Mouse (Mus musculus) cerebellum, adult 9-11 months (tissue): ENCODE measurements at regions not wholly inside any gene's neighbourhood (a gene's known extent, or its start where the extent isn't known, plus 50 kb on each side); places are given as distances from the start of the nearest gene placed in this dataset.
A peak's percentile ranks its signal among the peaks of the same experiment; 100 is the strongest.

Experiments used
- DNase-seq: peaks from one replicate; pipeline ENCODE4 v3.0.0; 2022

GRCm38 (mm10) chr8:35939199-35939598, 173.6 kb downstream of the Gm19410 start:
- no peak for DNase-seq

GRCm38 (mm10) chr8:35942515-35942914, 176.9 kb downstream of the Gm19410 start:
- DNase-seq = no peak

GRCm38 (mm10) chr8:35943686-35944085, 178.1 kb downstream of the Gm19410 start:
- no peak for DNase-seq

GRCm38 (mm10) chr8:35944461-35944860, 178.9 kb downstream of the Gm19410 start:
- DNase-seq = no peak

- no peak for DNase-seq
Measured at GRCm38 (mm10) chr8:35946539-35946940, 180.9 kb downstream of the Gm19410 start.

- DNase-seq = no peak
Measured at GRCm38 (mm10) chr8:35948146-35948545, 182.6 kb downstream of the Gm19410 start.

GRCm38 (mm10) chr8:35948751-35949183, 183.2 kb downstream of the Gm19410 start:
- peak; percentile 71 for DNase-seq

GRCm38 (mm10) chr8:35955506-35955905, 189.9 kb downstream of the Gm19410 start:
- DNase-seq = no peak

- no peak for DNase-seq
Measured at GRCm38 (mm10) chr8:35956319-35956718, 190.7 kb downstream of the Gm19410 start.

GRCm38 (mm10) chr8:35959201-35959600, 193.6 kb downstream of the Gm19410 start:
- peak; percentile 91 for DNase-seq

- DNase-seq = no peak
Measured at GRCm38 (mm10) chr8:35960867-35961614, 195.5 kb downstream of the Gm19410 start.

GRCm38 (mm10) chr8:35961615-35962220, 196.1 kb downstream of the Gm19410 start:
- no peak for DNase-seq

- DNase-seq = no peak
Measured at GRCm38 (mm10) chr8:35964932-35965331, 199.3 kb downstream of the Gm19410 start.

GRCm38 (mm10) chr8:35968341-35968740, 202.8 kb downstream of the Gm19410 start:
- no peak for DNase-seq

GRCm38 (mm10) chr8:35971082-35971481, 205.5 kb downstream of the Gm19410 start:
- no peak for DNase-seq

GRCm38 (mm10) chr8:35974323-35975029, 208.9 kb downstream of the Gm19410 start:
- no peak for DNase-seq

- DNase-seq = no peak
Measured at GRCm38 (mm10) chr8:35979638-35980255, 214.2 kb downstream of the Gm19410 start.

GRCm38 (mm10) chr8:35983083-35983482, 217.5 kb downstream of the Gm19410 start:
- no peak for DNase-seq

GRCm38 (mm10) chr8:35985152-35985689, 219.6 kb downstream of the Gm19410 start:
- DNase-seq = peak; percentile 24

- DNase-seq = no peak
Measured at GRCm38 (mm10) chr8:35987327-35987726, 221.7 kb downstream of the Gm19410 start.

GRCm38 (mm10) chr8:35991013-35991412, 225.4 kb downstream of the Gm19410 start:
- DNase-seq = peak; percentile 76

- no peak for DNase-seq
Measured at GRCm38 (mm10) chr8:35991936-35992603, 226.5 kb downstream of the Gm19410 start.
